Mouse (Mus musculus) lung, postnatal 0 days (tissue): ENCODE measurements around the gene Ggn. TPM values are rescaled to one million over a fixed set of nuclear protein-coding genes. Genes with fewer than 3 reads are reported as not detected.

Experiments
- ATAC-seq: fragments of 200-750 bp; cut with Nextera tagmentation; 2 replicates; pipeline ENCODE4 v1.8.0; 2017; ENCODE audit warnings: moderate library complexity
- DNase-seq: peaks from one replicate; pipeline ENCODE4 v3.0.0-alpha.2; 2016; ENCODE audit warnings: low spot score
- H3K27ac ChIP-seq: fragments of 300-500 bp; sonication (generic); 2 replicates; pipeline ENCODE4 v1.5.1; 2014; ENCODE audit warnings: antibody characterized with exemption, mild to moderate bottlenecking, low read length, mixed read lengths
- H3K27me3 ChIP-seq: fragments of 300-500 bp; sonication (generic); replicated peaks from 2 replicates; pipeline ENCODE4 v1.6.1; 2014; ENCODE audit warnings: low read length, mixed read lengths; ENCODE audit not compliant: insufficient read depth
- H3K36me3 ChIP-seq: fragments of 300-500 bp; sonication (generic); 2 replicates; pipeline ENCODE4 v1.6.1; 2014; ENCODE audit warnings: low read length, mixed read lengths; ENCODE audit not compliant: insufficient read depth
- H3K4me1 ChIP-seq: fragments of 300-500 bp; sonication (generic); 2 replicates; pipeline ENCODE4 v1.6.1; 2014; ENCODE audit warnings: antibody characterized with exemption, low read depth, low read length, mixed read lengths; ENCODE audit not compliant: insufficient read depth
- H3K4me2 ChIP-seq: fragments of 300-500 bp; sonication (generic); replicated peaks from 2 replicates; pipeline ENCODE4 v1.6.1; 2014; ENCODE audit warnings: low read depth, mild to moderate bottlenecking, low read length, moderate library complexity, mixed read lengths
- H3K4me3 ChIP-seq: fragments of 300-500 bp; sonication (generic); 2 replicates; pipeline ENCODE4 v1.5.1; 2014; ENCODE audit warnings: low read depth, low read length
- H3K9ac ChIP-seq: fragments of 300-500 bp; sonication (generic); replicated peaks from 2 replicates; pipeline ENCODE4 v1.6.1; 2014; ENCODE audit warnings: low read depth, mild to moderate bottlenecking
- H3K9me3 ChIP-seq: fragments of 300-500 bp; sonication (generic); 2 replicates; pipeline ENCODE4 v1.6.1; 2016; ENCODE audit warnings: low read length, mixed read lengths
- CTCF ChIP-seq: IDR thresholded peaks from 2 replicates; pipeline ENCODE4 v1.5.1; 2016; ENCODE audit warnings: antibody characterized with exemption, mild to moderate bottlenecking
- EP300 ChIP-seq: IDR thresholded peaks from 2 replicates; pipeline ENCODE4 v1.6.1; 2016; ENCODE audit warnings: antibody characterized with exemption, mild to moderate bottlenecking, control low read depth
- WGBS: fragments of 180-500 bp; shearing (Covaris S2); extraction: QIAGEN DNeasy Blood & Tissue Kit; methylation state at CpG from one replicate; pipeline ENCODE4 v1.1.7; 2014; 5-methylcytosine and 5-hydroxymethylcytosine counted together
- polyA plus RNA-seq: library from polyadenylated mRNA; unstranded; fragments of >200 nt; fragmentation: Nextera tagmentation; extraction: Ambion mirVana; gene quantifications from 2 replicates; pipeline ENCODE4 v1.2.1, GENCODE M21; 2015

Gene Ggn
- polyA plus RNA-seq, 1 experiment from 2014 or later = 0.44 TPM

DNA sequence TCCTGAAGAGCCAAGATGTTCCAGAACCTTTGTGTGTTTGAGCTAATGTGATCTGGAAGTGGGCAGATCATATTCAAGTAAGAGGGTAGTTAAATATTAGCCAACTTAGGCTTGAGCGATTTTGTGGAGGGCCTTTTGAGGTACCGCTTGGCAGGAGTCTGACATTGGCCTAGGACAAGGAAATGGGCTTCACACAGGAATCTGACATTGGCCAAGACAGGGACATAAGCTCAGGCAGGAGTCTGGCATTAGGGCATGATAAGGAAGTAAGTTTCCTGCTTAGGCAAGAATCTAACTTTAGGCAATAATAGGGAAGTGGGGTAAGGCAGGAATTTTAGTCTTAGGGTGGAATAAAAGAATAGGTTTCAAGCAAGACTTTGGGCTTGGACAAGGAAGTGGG lies 44.2 kb downstream of the Ggn start:
- Histone ChIP-seq H3K4me1 (no peaks in the 10 kb centered on the region), H3K27ac (no peak overlapping the region), H3K4me3 (no peak overlapping the region), H3K9ac (no peak overlapping the region), H3K9me3 (0 out of 2 replicates have a peak, but pooled peaks cover under 1% of the 10 kb centered on the region), H3K4me2 (no peak overlapping the region), H3K36me3 (no peaks in the 10 kb centered on the region), H3K27me3 (no peaks in the 10 kb centered on the region)
- DNase-seq (peak; percentile 63), ATAC-seq (peak; percentile 21)
- WGBS = 46% methylated on average over 2 of the region's 2 CpGs
- TF ChIP-seq CTCF (no peak), EP300 (no peak)

- no peak for ATAC-seq
- Histone ChIP-seq H3K27me3 (no peaks in the 10 kb centered on the region), H3K27ac (no peak overlapping the region), H3K9ac (no peak overlapping the region), H3K9me3 (0 out of 2 replicates have a peak, but pooled peaks cover 6% of the 10 kb centered on the region), H3K4me1 (no peaks in the 10 kb centered on the region), H3K4me2 (no peak overlapping the region), H3K36me3 (no peaks in the 10 kb centered on the region), H3K4me3 (no peak overlapping the region)
- no peak for TF ChIP-seq EP300
- no peak for TF ChIP-seq CTCF
- WGBS = 45% methylated on average over 15 of the region's 15 CpGs
- no peak for DNase-seq
Measured at GRCm38 (mm10) chr7:29214846-29215245, 44.8 kb downstream of the Ggn start.

Other genes starting within 250 kb of the Ggn start
- gene Actn4, start 207.9 kb upstream of the Ggn start, polyA plus RNA-seq = 202 and 218 TPM in 2 replicates
- gene Eif3k, start 188.3 kb upstream of the Ggn start, polyA plus RNA-seq = 287 and 294 TPM in 2 replicates
- gene Map4k1, start 188.2 kb upstream of the Ggn start, polyA plus RNA-seq = 2.0 and 3.5 TPM in 2 replicates
- gene Ryr1, start 45.0 kb upstream of the Ggn start, polyA plus RNA-seq = 0.01 and 0.05 TPM in 2 replicates
- gene Rasgrp4, start 35.4 kb upstream of the Ggn start, polyA plus RNA-seq = 1.3 and 2.4 TPM in 2 replicates
- 35.7 and 40.2 TPM in 2 replicates for gene Fam98c, start 14.0 kb upstream of the Ggn start, polyA plus RNA-seq
- gene Spred3, start 201 bp downstream of the Ggn start, polyA plus RNA-seq = 0.95 and 0.98 TPM in 2 replicates
- 234 and 250 TPM in 2 replicates for gene Psmd8, start 10.5 kb downstream of the Ggn start, polyA plus RNA-seq
- gene Catsperg1, start 43.8 kb downstream of the Ggn start, polyA plus RNA-seq = 0.81 and 1.00 TPM in 2 replicates
- gene Kcnk6, start 62.3 kb downstream of the Ggn start, polyA plus RNA-seq = 2.2 and 2.4 TPM in 2 replicates
- 93.9 and 96.2 TPM in 2 replicates for gene Yif1b, start 68.1 kb downstream of the Ggn start, polyA plus RNA-seq
- gene 2200002D01Rik, start 78.3 kb downstream of the Ggn start, polyA plus RNA-seq = 123 and 134 TPM in 2 replicates
- 429 and 453 TPM in 2 replicates for gene Spint2, start 111.7 kb downstream of the Ggn start, polyA plus RNA-seq
- gene Ppp1r14a, start 119.1 kb downstream of the Ggn start, polyA plus RNA-seq = 222 and 246 TPM in 2 replicates
- 2.0 and 2.5 TPM in 2 replicates for gene Dpf1, start 133.7 kb downstream of the Ggn start, polyA plus RNA-seq